In the genomic region with DNA sequence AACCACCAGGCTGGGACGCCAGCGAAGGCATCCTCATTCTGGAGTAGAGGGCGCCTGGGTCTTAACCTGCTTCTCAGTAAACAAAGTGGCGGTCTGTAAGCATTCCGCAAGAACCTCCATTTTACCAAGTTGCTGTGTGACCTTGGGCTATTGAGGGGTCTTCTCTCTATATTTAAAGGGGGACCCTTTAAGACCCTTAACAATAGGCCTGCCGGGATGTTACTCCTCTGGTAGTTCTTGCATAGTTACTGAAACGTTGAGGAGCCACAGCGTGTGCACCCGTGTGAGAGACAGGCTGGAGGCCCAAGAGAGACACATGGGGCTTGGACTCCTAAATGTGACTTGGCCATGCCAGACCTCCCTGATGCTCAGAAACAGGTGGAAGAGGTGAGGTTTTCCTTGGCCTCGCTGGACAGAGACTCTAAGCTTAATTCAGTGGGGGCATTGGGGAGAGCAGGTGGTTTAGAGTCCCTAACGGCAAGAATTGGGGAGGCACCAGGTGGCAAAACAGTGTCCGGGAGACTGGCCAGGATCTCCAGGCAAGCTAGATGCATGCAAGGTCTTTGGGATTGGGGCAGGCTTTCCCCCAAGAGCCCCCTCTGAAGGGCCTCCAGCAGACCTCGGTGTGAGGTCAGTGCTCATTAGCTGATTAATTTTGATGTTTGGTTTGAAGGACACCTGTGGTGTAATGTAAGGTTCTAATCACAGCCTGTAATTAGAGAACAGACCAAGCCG, we compare ENCODE assay signal across 8 mouse cellular contexts. TPM values are rescaled to one million over a fixed set of nuclear protein-coding genes. Genes with fewer than 3 reads are reported as not detected.
DNase-seq lines count a peak whose midpoint lies in the region; ATAC-seq and TF ChIP-seq lines count a peak whose summit lies in the region.

No protein-coding gene starts in this region.

- DNase-seq in heart, postnatal 10 days = no peak
- no peak for DNase-seq in G1E (ENCODE audit: low spot score)
- peak; percentile 69 for DNase-seq in forebrain, embryonic 11.5 days (ENCODE audit: low spot score)
- DNase-seq in liver, embryonic 14.5 days (ENCODE audit: low read depth in 3 of 3, low spot score in 3 of 3) = no peak
- DNase-seq in T-cell, adult 2 months (ENCODE audit: low spot score) = no peak
- no peak for DNase-seq in left cerebral cortex, adult 9 months (ENCODE audit: low spot score in 2 of 2)
- DNase-seq in kidney, adult 11 months = no peak

- H3K9ac ChIP-seq in heart, embryonic 14.5 days (ENCODE audit: low read length) = peak overlapping the region; percentile 78
- peak overlapping the region; percentile 95 for H3K9ac ChIP-seq in forebrain, embryonic 11.5 days (ENCODE audit: low read length)
- H3K9ac ChIP-seq in liver, embryonic 14.5 days (replicated peaks) = peak overlapping the region; percentile 83

- H3K27ac ChIP-seq in heart, embryonic 14.5 days (replicated peaks in 1 of 2; ENCODE audit: control insufficient read depth in 1 of 2, insufficient read depth in 1 of 2, low read depth in 2 of 2, low read length in 2 of 2) = peak overlapping the region in 1 of 2 experiments; percentile 91; a peak in 2 of 4 replicates
- peak overlapping the region; percentile 96 for H3K27ac ChIP-seq in forebrain, embryonic 11.5 days (ENCODE audit: low read depth, low read length)
- peak overlapping the region; percentile 50 for H3K27ac ChIP-seq in liver, embryonic 14.5 days

- peaks cover 31 to 33% of the 10 kb centered on the region in 2 experiments for H3K4me1 ChIP-seq in heart, embryonic 14.5 days (ENCODE audit: control insufficient read depth in 2 of 2, insufficient read depth in 2 of 2, low read length in 2 of 2)
- H3K4me1 ChIP-seq in G1E (ENCODE audit: insufficient read depth, low read depth, low read length) = peaks cover 63% of the 10 kb centered on the region
- H3K4me1 ChIP-seq in forebrain, embryonic 11.5 days (replicated peaks; ENCODE audit: control insufficient read depth, insufficient read depth, low read length) = peaks cover 15% of the 10 kb centered on the region; the same call in 1 of the 2 replicates
- peaks cover 0 to 23% of the 10 kb centered on the region in 2 experiments; a peak in 3 of 4 replicates for H3K4me1 ChIP-seq in liver, embryonic 14.5 days (replicated peaks; ENCODE audit: control insufficient read depth in 2 of 2, insufficient read depth in 2 of 2, low read length in 1 of 2)

- intact Hi-C loops in heart, postnatal 10 days (cut with DNase I) = no loop called here

- H3K9me3 ChIP-seq in heart, embryonic 14.5 days (ENCODE audit: control insufficient read depth, low read length) = no peaks in the 10 kb centered on the region
- H3K9me3 ChIP-seq in G1E (replicated peaks) = no peaks in the 10 kb centered on the region
- H3K9me3 ChIP-seq in forebrain, embryonic 11.5 days (ENCODE audit: control insufficient read depth, low read length) = no peaks in the 10 kb centered on the region
- no peaks in the 10 kb centered on the region for H3K9me3 ChIP-seq in liver, embryonic 14.5 days (ENCODE audit: control insufficient read depth, low read length)

- no peak for TF ChIP-seq EP300 in liver, embryonic 14.5 days (IDR thresholded peaks at IDR 0.05; ENCODE audit: low read depth)

- peak overlapping the region; percentile 77 to 82 for H3K4me3 ChIP-seq in heart, embryonic 14.5 days (ENCODE audit: control insufficient read depth in 1 of 2, insufficient read depth in 1 of 2, low read depth in 1 of 2, low read length in 2 of 2)
- H3K4me3 ChIP-seq in G1E (ENCODE audit: low read depth, low read length) = peak overlapping the region; percentile 95
- peak overlapping the region; percentile 88 for H3K4me3 ChIP-seq in forebrain, embryonic 11.5 days (ENCODE audit: low read depth, low read length)
- peak overlapping the region; percentile 77 to 86 for H3K4me3 ChIP-seq in liver, embryonic 14.5 days (ENCODE audit: insufficient read depth in 1 of 2, low read depth in 2 of 2, low read length in 2 of 2)

- no peak for ATAC-seq in heart, embryonic 14.5 days (ENCODE audit: insufficient number of reproducible peaks, insufficient read depth, low FRiP score, low read depth)
- no peak for ATAC-seq in G1E (ENCODE audit: extremely low read depth, insufficient number of reproducible peaks, low FRiP score, poor library complexity, severe bottlenecking)
- no peak for ATAC-seq in forebrain, embryonic 11.5 days (replicated peaks; ENCODE audit: low FRiP score)
- ATAC-seq in liver, embryonic 14.5 days (ENCODE audit: insufficient read depth) = no peak

- H3K36me3 ChIP-seq in heart, embryonic 14.5 days (ENCODE audit: control insufficient read depth, insufficient read depth, low read length) = peaks cover 11% of the 10 kb centered on the region
- H3K36me3 ChIP-seq in G1E (replicated peaks) = peaks cover 44% of the 10 kb centered on the region
- peaks cover 3% of the 10 kb centered on the region; the same call in 1 of the 2 replicates for H3K36me3 ChIP-seq in forebrain, embryonic 11.5 days (ENCODE audit: control insufficient read depth, insufficient read depth, low read length)
- H3K36me3 ChIP-seq in liver, embryonic 14.5 days (replicated peaks; ENCODE audit: control insufficient read depth, insufficient read depth, low read depth) = peaks cover 13% of the 10 kb centered on the region

- peak overlapping the region; percentile 93 for H3K4me2 ChIP-seq in heart, embryonic 14.5 days (ENCODE audit: low read length)
- peak overlapping the region; percentile 91 for H3K4me2 ChIP-seq in forebrain, embryonic 11.5 days (ENCODE audit: low read depth, low read length, severe bottlenecking)
- peak overlapping the region; percentile 93 for H3K4me2 ChIP-seq in liver, embryonic 14.5 days (ENCODE audit: low read depth)

- WGBS in heart, embryonic 14.5 days = 10% methylated on average over 14 of the region's 14 CpGs
- WGBS in forebrain, embryonic 11.5 days = under 1% methylated on average over 14 of the region's 14 CpGs
- 2% methylated on average over 14 of the region's 14 CpGs for WGBS in liver, embryonic 14.5 days (ENCODE audit: insufficient replicate concordance)

- H3K27me3 ChIP-seq in heart, embryonic 14.5 days (ENCODE audit: control insufficient read depth, insufficient read depth, low read length) = no peaks in the 10 kb centered on the region
- H3K27me3 ChIP-seq in G1E (ENCODE audit: insufficient read depth, low read length) = no peaks in the 10 kb centered on the region
- no peaks in the 10 kb centered on the region for H3K27me3 ChIP-seq in forebrain, embryonic 11.5 days (ENCODE audit: control insufficient read depth, insufficient read depth, low read length)
- H3K27me3 ChIP-seq in liver, embryonic 14.5 days (ENCODE audit: control insufficient read depth, insufficient read depth, low read length) = no peaks in the 10 kb centered on the region

- TF ChIP-seq CTCF in G1E (IDR thresholded peaks at IDR 0.05; ENCODE audit: low read depth, low read length) = no peak
- no peak for TF ChIP-seq CTCF in liver, embryonic 14.5 days (IDR thresholded peaks at IDR 0.05; ENCODE audit: low read depth)

RNA-seq across cellular contexts. Expression of a gene that starts 1.8 kb away (rescaled TPM):
- 113 and 126 TPM in 2 replicates for polyA plus RNA-seq in heart, embryonic 14.5 days (2014; fragmentation: Nextera tagmentation; extraction: Ambion mirVana)
- 10 to 100 TPM; 42.5 to 47.3 TPM for total RNA-seq in heart, postnatal 10 days (2021)
- total RNA-seq in G1E (2014; fragmentation: Nextera tagmentation) (270 and 298 TPM in 2 replicates), G1E (2017) (123 and 131 TPM in 2 replicates)
- 1,702 and 2,389 TPM in 2 replicates for polyA plus RNA-seq in G1E (2012)
- 427 and 461 TPM in 2 replicates for polyA plus RNA-seq in forebrain, embryonic 11.5 days (2014; fragmentation: Nextera tagmentation; extraction: Ambion mirVana)
- 149 and 182 TPM in 2 replicates for polyA plus RNA-seq in liver, embryonic 14.5 days (2012; rRNA removed)
- polyA plus RNA-seq in liver, embryonic 14.5 days (2014; fragmentation: Nextera tagmentation; extraction: Ambion mirVana) = 162 and 180 TPM in 2 replicates

RNA-seq across cellular contexts. Expression of a gene that starts 7.5 kb away (rescaled TPM):
- polyA plus RNA-seq in heart, embryonic 14.5 days (2014; fragmentation: Nextera tagmentation; extraction: Ambion mirVana) = 18.5 and 24.2 TPM in 2 replicates
- 10 to 100 TPM; 10.2 to 11.2 TPM for total RNA-seq in heart, postnatal 10 days (2021)
- total RNA-seq in G1E (2014; fragmentation: Nextera tagmentation) = 78.2 and 85.2 TPM in 2 replicates
- total RNA-seq in G1E (2017) = 50.8 and 57.0 TPM in 2 replicates
- polyA plus RNA-seq in G1E (2012) = 159 and 163 TPM in 2 replicates
- polyA plus RNA-seq in forebrain, embryonic 11.5 days (2014; fragmentation: Nextera tagmentation; extraction: Ambion mirVana) = 14.6 and 16.7 TPM in 2 replicates
- polyA plus RNA-seq in liver, embryonic 14.5 days (2012; rRNA removed) = 9.9 and 11.7 TPM in 2 replicates
- polyA plus RNA-seq in liver, embryonic 14.5 days (2014; fragmentation: Nextera tagmentation; extraction: Ambion mirVana) = 15.2 and 18.9 TPM in 2 replicates

RNA-seq across cellular contexts. Expression of a gene that starts 36.9 kb away (rescaled TPM):
- 0.12 TPM in 1 of 2 replicates, not detected in the other for polyA plus RNA-seq in heart, embryonic 14.5 days (2014; fragmentation: Nextera tagmentation; extraction: Ambion mirVana)
- under 1 TPM in 1 of 2 experiments, not detected in 1; 0.20 TPM for total RNA-seq in heart, postnatal 10 days (2021)
- total RNA-seq in G1E (2014; fragmentation: Nextera tagmentation) = not detected in 2 replicates
- total RNA-seq in G1E (2017) = 0.05 TPM in 1 of 2 replicates, not detected in the other
- 0.02 TPM in 1 of 2 replicates, not detected in the other for polyA plus RNA-seq in G1E (2012)
- polyA plus RNA-seq in forebrain, embryonic 11.5 days (2014; fragmentation: Nextera tagmentation; extraction: Ambion mirVana) = 0.99 and 1.3 TPM in 2 replicates
- polyA plus RNA-seq in liver, embryonic 14.5 days (2012; rRNA removed) = 0.01 and 0.04 TPM in 2 replicates
- polyA plus RNA-seq in liver, embryonic 14.5 days (2014; fragmentation: Nextera tagmentation; extraction: Ambion mirVana) = not detected in 2 replicates
